Comparison of ENCODE assay signal across 29 mouse cellular contexts in genomic region chr16:35252967-35253366, GRCm38 (mm10).
DNase-seq lines count a peak whose midpoint lies in the region; ATAC-seq lines count a peak whose summit lies in the region.
"Had no signal": no experiment of that assay in that cellular context is flagged by ENCODE, and none has a peak within 500 bp of the region (broad histone marks: within the 10 kb centered on the region; RNA-seq: fewer than 3 reads in every experiment).

No protein-coding gene starts in this region.

- H3K4me1 ChIP-seq in midbrain, embryonic 15.5 days = peaks cover 10% of the 10 kb centered on the region; the same call in 1 of the 2 replicates
- H3K4me1 ChIP-seq: stomach, embryonic 15.5 days had no signal

- H3K27ac ChIP-seq in midbrain, embryonic 15.5 days = no peak overlapping the region
- H3K27ac ChIP-seq: embryonic facial prominence, embryonic 10.5 days; embryonic facial prominence, embryonic 15.5 days; hindbrain, embryonic 13.5 days; kidney, postnatal 0 days; liver, embryonic 14.5 days; midbrain, embryonic 12.5 days; neural tube, embryonic 12.5 days; stomach, embryonic 15.5 days had no signal

- H3K9me3 ChIP-seq in midbrain, embryonic 15.5 days = no peaks in the 10 kb centered on the region
- H3K9me3 ChIP-seq: embryonic facial prominence, embryonic 10.5 days; embryonic facial prominence, embryonic 15.5 days; hindbrain, embryonic 13.5 days; midbrain, embryonic 12.5 days; neural tube, embryonic 12.5 days; stomach, embryonic 15.5 days had no signal

- no peak overlapping the region for H3K9ac ChIP-seq in midbrain, embryonic 15.5 days
- H3K9ac ChIP-seq: embryonic facial prominence, embryonic 15.5 days; hindbrain, embryonic 13.5 days; liver, embryonic 14.5 days; midbrain, embryonic 12.5 days; neural tube, embryonic 12.5 days; stomach, embryonic 15.5 days had no signal

- 31% methylated on average over 6 of the region's 6 CpGs for WGBS in midbrain, embryonic 15.5 days

- H3K4me3 ChIP-seq in midbrain, embryonic 15.5 days = no peak overlapping the region
- H3K4me3 ChIP-seq: embryonic facial prominence, embryonic 10.5 days; embryonic facial prominence, embryonic 15.5 days; hindbrain, embryonic 13.5 days; midbrain, embryonic 12.5 days; myocyte; neural tube, embryonic 12.5 days; stomach, embryonic 15.5 days had no signal

- peak; percentile 51 to 66 for DNase-seq in layer of hippocampus, adult 18-20 months (ENCODE audit: low spot score in 2 of 2)
- no peak for DNase-seq in layer of hippocampus, adult 11-12 months (ENCODE audit: low spot score)
- DNase-seq in R1 (ENCODE audit: low read depth, low spot score) (peak; percentile 27), ZHBTc4 (ENCODE audit: low read depth, low spot score) (peak; percentile 38)
- no peak for DNase-seq in right cerebral cortex, adult 2 months (ENCODE audit: low spot score in 2 of 2)
- no peak for DNase-seq in lung, postnatal 4 days
- DNase-seq: adrenal gland, adult 8-10 months; B cell, adult 2 months; cerebellum, adult 8-10 months; cerebellum, postnatal 25 days; gastrocnemius, postnatal 10 days; heart, postnatal 14 days; kidney, adult 8-10 months; kidney, postnatal 4 days; liver; lung, adult 2 months; lung, postnatal 14 days; right cerebral cortex, postnatal 14 days had no signal

- H3K27me3 ChIP-seq in midbrain, embryonic 15.5 days (replicated peaks) = no peaks in the 10 kb centered on the region
- H3K27me3 ChIP-seq: embryonic facial prominence, embryonic 15.5 days; hindbrain, embryonic 13.5 days; midbrain, embryonic 12.5 days; neural tube, embryonic 12.5 days; stomach, embryonic 15.5 days had no signal

- no peak overlapping the region for H3K4me2 ChIP-seq in midbrain, embryonic 15.5 days
- H3K4me2 ChIP-seq: embryonic facial prominence, embryonic 15.5 days; hindbrain, embryonic 13.5 days; midbrain, embryonic 12.5 days; neural tube, embryonic 12.5 days; stomach, embryonic 15.5 days had no signal

- ATAC-seq in midbrain, embryonic 15.5 days (replicated peaks) = 0 out of 2 replicates have a peak, but pooled peaks have one; percentile 6
- ATAC-seq: intestine, embryonic 16.5 days had no signal

- no peaks in the 10 kb centered on the region for H3K36me3 ChIP-seq in midbrain, embryonic 15.5 days (replicated peaks)
- H3K36me3 ChIP-seq: embryonic facial prominence, embryonic 10.5 days; embryonic facial prominence, embryonic 15.5 days; midbrain, embryonic 12.5 days; neural tube, embryonic 12.5 days; stomach, embryonic 15.5 days had no signal

Comparison
In these comparisons a context has a peak if more than half of its experiments do, and no peak if none do; other contexts are left out.
1. DNase-seq: peak in layer of hippocampus, adult 18-20 months (2 of 2), R1 (single experiment) and ZHBTc4 (single experiment); none in layer of hippocampus, adult 11-12 months (single experiment), right cerebral cortex, adult 2 months (0 of 2) and lung, postnatal 4 days (0 of 2).